Mouse (Mus musculus): ENCODE results near the gene Igf1r. TPM values are rescaled to one million over a fixed set of nuclear protein-coding genes. Genes with fewer than 3 reads are reported as not detected.

Gene Igf1r
- polyA plus RNA-seq, 1 experiment from 2014 or later = 28.5 TPM

DNA sequence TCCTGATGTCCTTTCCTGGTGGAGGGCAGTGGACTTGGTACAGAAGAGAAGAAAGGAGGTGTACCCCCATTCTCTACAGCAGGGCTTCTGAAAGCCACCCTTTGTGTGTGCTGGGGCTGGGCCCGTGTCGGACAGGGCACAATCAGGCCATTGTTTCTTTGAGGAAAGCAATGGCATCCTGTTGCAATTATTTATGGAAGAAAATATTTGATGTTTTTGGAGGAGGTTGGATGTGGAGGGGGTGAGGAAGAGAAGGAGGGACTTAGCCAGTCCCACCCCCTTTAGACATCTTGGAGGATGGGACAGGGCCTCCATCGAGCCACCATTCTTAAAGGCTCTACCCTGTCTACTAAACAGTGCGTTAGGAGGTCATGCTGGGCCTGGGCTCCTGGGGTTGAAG, 142.9 kb downstream of the Igf1r start:
- 0 out of 2 replicates have a peak, but pooled peaks cover 3% of the 10 kb centered on the region for H3K4me1 ChIP-seq (ENCODE audit: control insufficient read depth, insufficient read depth, low read length)
- no peak overlapping the region for H3K4me3 ChIP-seq (ENCODE audit: low read depth, low read length)
- peak; percentile 26; the same call in 1 of the 2 replicates for ATAC-seq (ENCODE audit: low read depth)
- no peak overlapping the region for H3K27ac ChIP-seq (ENCODE audit: low read depth, low read length)
- H3K36me3 ChIP-seq (ENCODE audit: control insufficient read depth, insufficient read depth, low read length) = no peaks in the 10 kb centered on the region
- H3K4me2 ChIP-seq (ENCODE audit: low read depth, low read length) = no peak overlapping the region
- H3K9me3 ChIP-seq (ENCODE audit: control insufficient read depth, low read length) = no peaks in the 10 kb centered on the region
- H3K9ac ChIP-seq (replicated peaks; ENCODE audit: low read depth, low read length) = no peak overlapping the region
- 25% methylated on average over 4 of the region's 4 CpGs for WGBS
- H3K27me3 ChIP-seq (ENCODE audit: control insufficient read depth, insufficient read depth, low read length) = no peaks in the 10 kb centered on the region

DNA sequence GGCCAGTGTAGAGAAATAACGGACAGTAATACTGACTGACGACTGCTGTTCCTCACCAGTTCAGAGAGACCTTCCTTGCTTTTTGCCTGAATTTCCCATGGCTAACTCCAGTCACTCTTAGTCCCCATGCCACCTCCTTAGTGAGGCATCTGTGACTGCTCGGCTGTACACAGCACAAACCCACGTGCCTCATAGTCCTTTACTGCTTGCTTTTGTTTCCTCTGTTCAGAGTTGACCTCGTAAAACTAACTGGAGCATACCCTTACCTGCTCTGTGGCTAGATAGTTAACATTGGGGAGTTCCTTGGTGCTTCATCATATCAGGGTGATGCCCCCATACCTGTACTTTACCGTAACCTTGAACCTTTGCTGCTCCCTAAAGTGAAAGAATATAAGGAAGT, 143.8 kb downstream of the Igf1r start:
- Histone ChIP-seq H3K4me2 (ENCODE audit: low read depth, low read length) (no peak overlapping the region), H3K9ac (replicated peaks; ENCODE audit: low read depth, low read length) (no peak overlapping the region), H3K27me3 (ENCODE audit: control insufficient read depth, insufficient read depth, low read length) (no peaks in the 10 kb centered on the region), H3K9me3 (ENCODE audit: control insufficient read depth, low read length) (no peaks in the 10 kb centered on the region), H3K4me1 (ENCODE audit: control insufficient read depth, insufficient read depth, low read length) (0 out of 2 replicates have a peak, but pooled peaks cover 3% of the 10 kb centered on the region), H3K27ac (ENCODE audit: low read depth, low read length) (no peak overlapping the region), H3K4me3 (ENCODE audit: low read depth, low read length) (no peak overlapping the region), H3K36me3 (ENCODE audit: control insufficient read depth, insufficient read depth, low read length) (no peaks in the 10 kb centered on the region)
- WGBS = 51% methylated on average over 6 of the region's 6 CpGs
- no peak for ATAC-seq (ENCODE audit: low read depth)

DNA sequence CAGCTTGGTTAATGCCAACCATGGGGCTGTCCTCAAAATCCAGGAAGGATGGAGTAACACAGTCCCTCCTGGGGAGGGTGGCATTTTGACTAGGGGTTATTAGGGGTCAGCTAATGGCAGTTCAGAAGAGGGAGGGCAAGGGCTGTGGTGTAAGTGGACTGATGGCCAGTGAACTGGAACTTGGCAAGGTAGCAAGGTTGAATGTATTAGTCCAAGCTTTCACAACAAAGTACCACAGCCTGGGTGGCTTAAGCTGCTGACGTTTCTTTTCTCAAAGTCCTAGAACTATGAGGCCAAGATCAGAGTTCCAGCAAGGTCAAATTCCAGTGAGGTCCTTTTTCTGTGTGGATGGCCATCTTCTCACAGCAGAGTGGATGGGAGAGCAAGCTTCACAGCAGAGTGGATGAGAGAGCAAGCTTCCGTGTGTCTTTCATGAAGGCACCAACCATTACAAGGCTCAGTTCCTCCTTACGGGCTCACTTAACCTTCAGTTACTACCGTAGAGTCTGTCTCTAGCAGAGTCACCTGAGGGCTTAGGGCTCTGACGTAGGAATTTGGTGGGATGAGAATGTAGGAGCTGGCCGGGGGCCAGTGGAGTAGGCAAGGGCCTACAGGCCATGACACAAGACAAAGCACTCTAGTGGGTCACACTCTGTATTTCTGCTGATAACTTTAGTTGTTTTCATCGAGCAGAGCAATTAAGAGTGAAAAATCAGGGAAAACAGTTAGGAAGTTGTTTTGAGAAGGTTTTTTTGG, 144.6 kb downstream of the Igf1r start:
- Histone ChIP-seq H3K9me3 (ENCODE audit: control insufficient read depth, low read length) (no peaks in the 10 kb centered on the region), H3K9ac (replicated peaks; ENCODE audit: low read depth, low read length) (no peak overlapping the region), H3K36me3 (ENCODE audit: control insufficient read depth, insufficient read depth, low read length) (no peaks in the 10 kb centered on the region), H3K4me2 (ENCODE audit: low read depth, low read length) (no peak overlapping the region), H3K4me3 (ENCODE audit: low read depth, low read length) (no peak overlapping the region), H3K27ac (ENCODE audit: low read depth, low read length) (no peak overlapping the region), H3K4me1 (ENCODE audit: control insufficient read depth, insufficient read depth, low read length) (0 out of 2 replicates have a peak, but pooled peaks cover 3% of the 10 kb centered on the region), H3K27me3 (ENCODE audit: control insufficient read depth, insufficient read depth, low read length) (no peaks in the 10 kb centered on the region)
- 95% methylated on average over 7 of the region's 7 CpGs for WGBS
- no peak for ATAC-seq (ENCODE audit: low read depth)

DNA sequence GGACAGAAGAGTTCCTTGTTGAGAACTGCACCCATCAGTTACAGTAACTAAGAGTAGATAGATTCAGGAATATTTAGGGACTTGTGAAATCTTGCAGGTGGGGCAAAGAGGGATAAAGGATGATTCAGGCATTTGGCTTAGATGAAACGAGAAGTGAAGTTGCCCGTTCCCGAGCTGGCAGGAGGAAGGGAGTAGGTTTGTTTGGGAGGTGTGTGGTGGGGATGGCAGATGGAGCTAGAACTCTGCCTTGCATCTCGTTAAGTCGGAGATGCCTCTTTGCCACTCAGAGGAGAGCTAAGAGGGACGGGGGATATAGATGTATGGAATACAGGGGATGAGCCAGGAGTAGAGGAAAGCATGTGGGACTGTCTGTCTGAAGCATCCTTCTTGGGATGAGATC, 145.5 kb downstream of the Igf1r start:
- no peak overlapping the region for H3K4me3 ChIP-seq (ENCODE audit: low read depth, low read length)
- no peak overlapping the region for H3K27ac ChIP-seq (ENCODE audit: low read depth, low read length)
- no peak overlapping the region for H3K9ac ChIP-seq (replicated peaks; ENCODE audit: low read depth, low read length)
- 96% methylated on average over 6 of the region's 6 CpGs for WGBS
- no peak overlapping the region for H3K4me2 ChIP-seq (ENCODE audit: low read depth, low read length)
- no peaks in the 10 kb centered on the region for H3K9me3 ChIP-seq (ENCODE audit: control insufficient read depth, low read length)
- peaks cover 8% of the 10 kb centered on the region; the same call in 1 of the 2 replicates for H3K4me1 ChIP-seq (ENCODE audit: control insufficient read depth, insufficient read depth, low read length)
- no peaks in the 10 kb centered on the region for H3K27me3 ChIP-seq (ENCODE audit: control insufficient read depth, insufficient read depth, low read length)
- ATAC-seq (ENCODE audit: low read depth) = no peak
- H3K36me3 ChIP-seq (ENCODE audit: control insufficient read depth, insufficient read depth, low read length) = no peaks in the 10 kb centered on the region

DNA sequence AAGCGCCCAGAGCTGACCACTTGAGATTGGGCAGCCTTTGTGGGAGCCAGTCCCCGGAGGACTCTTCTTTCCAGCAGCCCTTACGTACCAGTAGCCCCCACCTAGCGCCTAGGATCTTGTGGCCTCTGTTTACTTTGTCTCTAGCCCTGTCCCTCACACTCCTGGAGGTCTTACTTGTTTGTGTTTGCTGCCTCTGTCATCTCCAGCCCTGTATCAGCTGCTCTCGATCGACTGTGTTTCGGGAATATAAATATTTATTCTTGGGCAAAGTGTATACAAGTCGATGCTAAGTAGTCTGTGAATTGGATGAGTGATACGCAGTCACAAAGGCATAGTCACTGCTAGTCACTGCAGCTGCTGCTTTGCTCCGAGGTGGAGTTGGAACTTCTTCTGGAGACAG, 147.8 kb downstream of the Igf1r start:
- peaks cover 19% of the 10 kb centered on the region; the same call in 1 of the 2 replicates for H3K4me1 ChIP-seq (ENCODE audit: control insufficient read depth, insufficient read depth, low read length)
- no peak overlapping the region for H3K9ac ChIP-seq (replicated peaks; ENCODE audit: low read depth, low read length)
- ATAC-seq (ENCODE audit: low read depth) = no peak
- no peak overlapping the region for H3K4me2 ChIP-seq (ENCODE audit: low read depth, low read length)
- no peaks in the 10 kb centered on the region for H3K36me3 ChIP-seq (ENCODE audit: control insufficient read depth, insufficient read depth, low read length)
- H3K27ac ChIP-seq (ENCODE audit: low read depth, low read length) = no peak overlapping the region
- no peak overlapping the region for H3K4me3 ChIP-seq (ENCODE audit: low read depth, low read length)
- H3K9me3 ChIP-seq (ENCODE audit: control insufficient read depth, low read length) = no peaks in the 10 kb centered on the region
- H3K27me3 ChIP-seq (ENCODE audit: control insufficient read depth, insufficient read depth, low read length) = no peaks in the 10 kb centered on the region
- 87% methylated on average over 10 of the region's 10 CpGs for WGBS

DNA sequence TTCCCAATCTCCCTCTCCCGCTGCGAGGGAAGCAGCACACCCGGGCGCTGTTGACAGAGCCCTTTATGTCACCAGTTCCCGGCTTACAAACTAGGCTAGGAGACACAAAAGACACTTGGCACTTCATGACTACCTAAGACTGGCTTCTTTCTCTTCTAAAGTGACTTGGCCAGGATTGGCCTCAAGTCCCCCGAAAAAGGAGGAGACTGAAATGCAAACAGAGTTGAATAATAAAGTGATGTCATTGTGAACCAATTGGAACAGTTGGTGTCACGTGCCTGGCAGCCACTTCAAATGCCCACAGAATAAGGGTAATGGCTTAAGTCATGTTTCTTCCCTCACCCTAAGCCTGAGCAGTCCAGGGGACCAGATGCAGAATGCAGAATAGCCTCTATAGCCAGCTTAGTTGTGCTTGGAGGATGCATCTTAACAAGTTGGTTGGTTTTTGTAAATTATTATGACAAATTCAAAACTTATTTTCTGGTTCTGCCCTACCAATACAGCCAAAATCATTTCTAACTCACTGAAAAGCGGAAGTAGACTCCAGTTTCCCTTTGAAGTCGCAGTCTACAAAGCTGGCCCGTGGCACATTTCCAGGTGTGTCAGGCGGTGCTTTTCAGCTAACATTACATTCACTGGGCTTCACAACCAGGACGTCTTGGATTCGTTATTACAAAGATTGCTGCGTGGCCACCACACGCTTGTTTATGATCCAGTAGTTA, 150.0 kb downstream of the Igf1r start:
- ATAC-seq (ENCODE audit: low read depth) = peak; percentile 79
- Histone ChIP-seq H3K36me3 (ENCODE audit: control insufficient read depth, insufficient read depth, low read length) (no peaks in the 10 kb centered on the region), H3K4me3 (ENCODE audit: low read depth, low read length) (no peak overlapping the region), H3K9me3 (ENCODE audit: control insufficient read depth, low read length) (no peaks in the 10 kb centered on the region), H3K9ac (replicated peaks; ENCODE audit: low read depth, low read length) (no peak overlapping the region), H3K27me3 (ENCODE audit: control insufficient read depth, insufficient read depth, low read length) (no peaks in the 10 kb centered on the region), H3K27ac (ENCODE audit: low read depth, low read length) (no peak overlapping the region), H3K4me2 (ENCODE audit: low read depth, low read length) (no peak overlapping the region), H3K4me1 (ENCODE audit: control insufficient read depth, insufficient read depth, low read length) (peaks cover 19% of the 10 kb centered on the region; the same call in 1 of the 2 replicates)
- 67% methylated on average over 15 of the region's 15 CpGs for WGBS

DNA sequence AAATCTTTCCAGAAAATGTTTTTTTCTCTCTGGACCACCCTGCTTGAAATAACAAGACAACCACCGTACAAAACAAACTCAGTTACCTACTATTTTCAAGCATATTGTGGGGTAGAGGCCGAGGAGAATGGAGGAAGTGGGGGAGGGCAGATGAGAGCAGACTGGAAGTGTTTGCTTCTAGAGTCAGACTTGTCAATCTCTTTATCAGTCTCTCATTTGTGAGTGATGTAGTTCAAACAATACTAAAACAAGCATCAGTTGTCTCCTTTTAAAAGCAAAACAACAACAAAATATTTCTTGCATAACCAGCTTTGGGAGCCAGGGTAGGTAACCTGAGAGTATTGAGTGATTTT, 150.5 kb downstream of the Igf1r start:
- WGBS = 56% methylated on average over 2 of the region's 2 CpGs
- H3K27ac ChIP-seq (ENCODE audit: low read depth, low read length) = no peak overlapping the region
- no peak overlapping the region for H3K9ac ChIP-seq (replicated peaks; ENCODE audit: low read depth, low read length)
- H3K9me3 ChIP-seq (ENCODE audit: control insufficient read depth, low read length) = no peaks in the 10 kb centered on the region
- H3K27me3 ChIP-seq (ENCODE audit: control insufficient read depth, insufficient read depth, low read length) = no peaks in the 10 kb centered on the region
- no peak for ATAC-seq (ENCODE audit: low read depth)
- no peaks in the 10 kb centered on the region for H3K36me3 ChIP-seq (ENCODE audit: control insufficient read depth, insufficient read depth, low read length)
- no peak overlapping the region for H3K4me3 ChIP-seq (ENCODE audit: low read depth, low read length)
- H3K4me1 ChIP-seq (ENCODE audit: control insufficient read depth, insufficient read depth, low read length) = peaks cover 19% of the 10 kb centered on the region; the same call in 1 of the 2 replicates
- no peak overlapping the region for H3K4me2 ChIP-seq (ENCODE audit: low read depth, low read length)

DNA sequence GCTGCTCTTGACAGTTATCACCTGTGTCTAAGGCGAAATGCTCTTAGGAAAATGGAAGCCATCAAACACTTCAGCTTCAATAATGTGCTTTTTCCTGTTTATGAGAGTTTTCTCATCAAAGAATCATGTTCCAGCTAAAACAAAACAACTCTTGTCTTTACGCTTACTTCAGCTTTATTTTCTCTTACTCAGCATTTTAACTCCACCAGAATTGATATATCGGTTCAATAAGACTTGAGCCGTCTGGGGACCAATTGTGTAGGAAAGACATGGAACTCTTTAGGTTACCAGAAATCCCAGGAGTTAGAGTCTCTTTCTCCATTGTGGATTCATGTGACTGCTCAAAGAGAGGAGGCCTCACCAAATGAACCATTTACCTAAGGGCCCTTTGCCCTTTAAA, 158.9 kb downstream of the Igf1r start:
- H3K27ac ChIP-seq (ENCODE audit: low read depth, low read length) = no peak overlapping the region

DNA sequence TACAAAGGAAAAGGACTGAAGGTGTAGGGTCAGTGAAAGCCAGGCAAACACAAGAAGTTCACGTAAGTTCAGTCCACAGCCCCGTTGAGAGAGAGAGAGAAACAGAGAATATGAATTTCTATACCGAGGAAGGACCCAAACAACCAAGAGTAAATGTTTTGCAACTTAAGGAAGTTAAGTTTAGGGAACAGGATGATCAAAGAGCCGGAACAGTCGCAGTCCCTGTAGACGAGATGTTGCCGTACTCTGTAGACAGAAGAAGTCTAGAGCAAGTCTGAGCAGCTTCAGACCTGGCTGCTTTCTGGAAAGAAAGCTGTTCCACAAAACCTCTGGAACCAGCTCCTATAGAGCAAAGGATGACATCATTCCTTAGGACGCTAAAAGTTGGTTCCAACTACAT, 160.0 kb downstream of the Igf1r start:
- Histone ChIP-seq H3K4me3 (ENCODE audit: low read depth, low read length) (no peak overlapping the region), H3K27ac (ENCODE audit: low read depth, low read length) (no peak overlapping the region), H3K9ac (replicated peaks; ENCODE audit: low read depth, low read length) (no peak overlapping the region), H3K36me3 (ENCODE audit: control insufficient read depth, insufficient read depth, low read length) (no peaks in the 10 kb centered on the region), H3K4me1 (ENCODE audit: control insufficient read depth, insufficient read depth, low read length) (no peaks in the 10 kb centered on the region), H3K9me3 (ENCODE audit: control insufficient read depth, low read length) (no peaks in the 10 kb centered on the region), H3K27me3 (ENCODE audit: control insufficient read depth, insufficient read depth, low read length) (no peaks in the 10 kb centered on the region), H3K4me2 (ENCODE audit: low read depth, low read length) (no peak overlapping the region)
- WGBS = 86% methylated on average over 8 of the region's 8 CpGs
- ATAC-seq (ENCODE audit: low read depth) = no peak

More for the DNA sequence above, 158.9 kb downstream of the Igf1r start:
- 84% methylated on average over 4 of the region's 4 CpGs for WGBS
- Histone ChIP-seq H3K36me3 (ENCODE audit: control insufficient read depth, insufficient read depth, low read length) (no peaks in the 10 kb centered on the region), H3K9me3 (ENCODE audit: control insufficient read depth, low read length) (no peaks in the 10 kb centered on the region), H3K4me1 (ENCODE audit: control insufficient read depth, insufficient read depth, low read length) (no peaks in the 10 kb centered on the region), H3K9ac (replicated peaks; ENCODE audit: low read depth, low read length) (no peak overlapping the region), H3K4me2 (ENCODE audit: low read depth, low read length) (no peak overlapping the region), H3K27me3 (ENCODE audit: control insufficient read depth, insufficient read depth, low read length) (no peaks in the 10 kb centered on the region), H3K4me3 (ENCODE audit: low read depth, low read length) (no peak overlapping the region)
- ATAC-seq (ENCODE audit: low read depth) = no peak

Data from neural tube, embryonic 14.5 days (tissue).